ENCODE assay signal across 8 mouse cellular contexts in genomic region chr8:11392739-11393138, GRCm38 (mm10).
DNase-seq lines count a peak whose midpoint lies in the region; ATAC-seq lines count a peak whose summit lies in the region.

No protein-coding gene starts in this region.

- no peak for ATAC-seq in embryonic facial prominence, embryonic 12.5 days (ENCODE audit: insufficient number of reproducible peaks, insufficient read depth, low FRiP score, low TSS enrichment)
- no peak for ATAC-seq in heart, embryonic 12.5 days (ENCODE audit: insufficient number of reproducible peaks, low FRiP score)
- peak; percentile 70 for ATAC-seq in megakaryocyte progenitor cell, adult 5-6 weeks (replicated peaks; ENCODE audit: poor library complexity)

- H3K4me2 ChIP-seq in embryonic facial prominence, embryonic 12.5 days (replicated peaks) = no peak overlapping the region
- H3K4me2 ChIP-seq in heart, embryonic 12.5 days = no peak overlapping the region

- H3K9ac ChIP-seq in embryonic facial prominence, embryonic 12.5 days = no peak overlapping the region
- no peak overlapping the region for H3K9ac ChIP-seq in heart, embryonic 12.5 days

- 0 out of 2 replicates have a peak, but pooled peaks cover 3% of the 10 kb centered on the region for H3K36me3 ChIP-seq in embryonic facial prominence, embryonic 12.5 days
- H3K36me3 ChIP-seq in heart, embryonic 12.5 days = peaks cover 8% of the 10 kb centered on the region

- WGBS in embryonic facial prominence, embryonic 12.5 days = 15% methylated on average over 1 of the region's 1 CpGs
- WGBS in heart, embryonic 12.5 days = 7% methylated on average over 1 of the region's 1 CpGs

- H3K27ac ChIP-seq in embryonic facial prominence, embryonic 12.5 days = peak overlapping the region; percentile 78; the same call in 1 of the 2 replicates
- peak overlapping the region; percentile 84 for H3K27ac ChIP-seq in heart, embryonic 12.5 days (ENCODE audit: poor library complexity, severe bottlenecking)

- H3K4me3 ChIP-seq in embryonic facial prominence, embryonic 12.5 days = no peak overlapping the region
- H3K4me3 ChIP-seq in heart, embryonic 12.5 days = no peak overlapping the region

- H3K9me3 ChIP-seq in embryonic facial prominence, embryonic 12.5 days = 0 out of 2 replicates have a peak, but pooled peaks cover 7% of the 10 kb centered on the region
- peaks cover 12% of the 10 kb centered on the region; the same call in 1 of the 2 replicates for H3K9me3 ChIP-seq in heart, embryonic 12.5 days (replicated peaks)

- no peaks in the 10 kb centered on the region for H3K27me3 ChIP-seq in embryonic facial prominence, embryonic 12.5 days
- no peaks in the 10 kb centered on the region for H3K27me3 ChIP-seq in heart, embryonic 12.5 days (replicated peaks)

- H3K4me1 ChIP-seq in embryonic facial prominence, embryonic 12.5 days = peaks cover 14% of the 10 kb centered on the region
- peaks cover 60% of the 10 kb centered on the region for H3K4me1 ChIP-seq in heart, embryonic 12.5 days (replicated peaks)

- DNase-seq in layer of hippocampus, adult 11-12 months (ENCODE audit: low spot score) = peak; percentile 58
- no peak for DNase-seq in layer of hippocampus, adult 9-11 months
- DNase-seq in adrenal gland, postnatal 10 days = peak; percentile 91
- peak; percentile 86 to 90 for DNase-seq in kidney, postnatal 36 days
- DNase-seq in thymus, postnatal 14 days = peak; percentile 43
